Mouse (Mus musculus): ENCODE measurements around the gene Trim68. TPM values are rescaled to one million over a fixed set of nuclear protein-coding genes. Genes with fewer than 3 reads are reported as not detected.

Gene Trim68
- 2.0 TPM for polyA plus RNA-seq (2014; fragmentation: Illumina TruSeq; extraction: RNeasy Lipid Tissue Mini Kit (QIAGEN cat#74804); ENCODE audit: low read depth, low replicate concordance)

GRCm38 (mm10) chr7:102686944-102687501, at the start of gene Trim68:
Gene Trim68 (minus strand): TSS chr7:102687327.

DNA sequence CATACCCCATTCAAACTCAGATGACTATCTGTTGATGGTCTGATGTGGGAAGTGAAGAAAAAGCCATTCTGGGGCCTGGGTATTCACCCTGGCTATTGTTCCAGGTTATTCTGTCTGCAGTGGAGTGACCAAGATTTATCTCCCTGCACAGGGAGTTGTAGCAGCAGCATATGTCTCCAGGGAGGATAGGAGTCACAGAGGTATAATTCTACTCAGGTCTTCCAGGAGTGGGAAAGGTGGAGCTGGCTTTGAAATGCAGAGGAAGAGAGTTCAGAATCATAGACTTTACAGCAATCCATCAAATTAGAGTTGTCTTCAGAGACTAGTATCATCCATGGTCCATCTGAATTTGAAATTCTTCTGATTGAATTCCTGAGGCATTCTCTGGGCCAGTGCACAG, 40.3 kb upstream of the Trim68 start, which contains the start of gene Olfr559:
Gene Olfr559, minus strand, starts transcription at position 101 of the 400 bp plus-strand sequence.

DNA sequence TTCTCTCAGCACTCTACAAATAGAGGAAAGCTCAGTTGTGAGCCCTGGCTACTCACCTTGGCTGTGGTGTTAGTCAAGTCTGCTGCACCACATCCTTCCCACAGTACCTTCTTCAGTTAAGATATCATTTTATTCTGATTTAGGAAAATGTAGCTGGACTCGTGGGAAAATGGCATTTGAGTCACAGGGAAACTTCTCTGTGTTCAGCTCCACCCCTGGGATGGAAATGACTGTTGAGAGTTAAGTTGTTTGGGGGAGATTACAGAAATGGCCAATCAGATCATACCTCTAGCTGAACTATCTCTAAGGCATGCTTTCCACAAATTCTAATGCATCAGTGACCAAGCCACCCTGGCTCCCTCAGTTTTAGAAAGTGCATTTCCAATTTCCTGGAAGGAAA, 31.8 kb upstream of the Trim68 start, which contains the start of gene Olfr33:
Gene Olfr33, minus strand, starts transcription at position 101 of the 400 bp plus-strand sequence.

DNA sequence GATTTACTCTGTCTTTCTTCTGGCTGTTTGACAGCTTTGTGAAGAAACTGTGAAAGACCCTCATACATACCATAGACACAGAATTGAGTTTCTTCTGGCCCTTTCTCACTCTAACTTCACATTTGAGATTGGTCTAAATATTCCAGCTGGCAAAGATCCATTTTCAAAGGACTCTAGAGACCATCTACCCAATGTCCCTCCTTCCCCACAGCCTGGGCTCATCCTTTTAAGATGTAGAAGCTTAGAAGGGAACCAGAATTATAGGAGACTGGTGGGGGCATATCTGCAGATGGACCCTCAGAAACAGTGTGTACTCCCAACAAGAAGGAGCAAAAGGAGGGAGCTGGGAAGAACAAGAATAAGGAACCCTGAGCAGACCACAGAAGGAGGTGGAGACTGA, 14.8 kb upstream of the Trim68 start, which contains the start of gene Olfr558:
Gene Olfr558, plus strand, starts transcription at position 301 of the 400 bp plus-strand sequence.

DNA sequence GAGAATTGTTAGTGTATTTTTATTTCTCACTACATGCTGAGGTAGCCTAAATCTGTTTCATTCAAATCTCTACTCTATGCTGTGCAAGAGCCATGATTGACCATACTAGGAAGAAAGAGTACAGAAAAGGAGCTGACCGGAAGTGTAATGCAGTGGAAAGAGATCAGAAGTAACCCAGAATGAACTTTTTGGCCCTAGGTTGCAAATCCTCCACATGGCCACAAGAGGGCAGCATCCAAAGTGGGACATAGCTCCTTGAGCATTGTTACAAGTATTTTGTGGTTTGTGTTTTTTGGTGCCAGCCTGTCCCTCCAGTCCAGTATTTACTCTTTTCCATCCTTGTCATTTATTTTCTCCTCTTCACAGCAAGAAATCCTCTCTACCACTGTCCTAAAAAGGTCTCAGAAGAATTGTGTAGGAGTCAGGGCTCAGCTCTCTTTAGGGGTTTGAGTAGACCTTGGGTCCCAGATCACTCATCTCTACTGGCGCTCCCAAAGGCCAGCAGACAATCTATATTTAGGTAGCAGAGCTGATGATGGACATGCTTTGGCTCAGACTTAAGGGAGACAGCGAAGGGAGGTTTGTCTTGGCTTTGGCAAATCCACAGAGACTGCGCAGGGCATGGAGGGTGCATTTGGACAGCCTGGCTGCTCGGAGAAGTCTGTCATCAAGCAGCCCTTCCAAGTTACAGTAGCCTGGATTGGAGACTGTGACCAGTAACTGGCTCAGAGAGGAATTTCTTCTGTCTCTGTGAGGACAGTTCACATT, 8.4 kb upstream of the Trim68 start, which contains the start of gene Olfr557:
Gene Olfr557, plus strand, starts transcription at position 553 of the 768 bp plus-strand sequence.

GRCm38 (mm10) chr7:102664599-102664998, 22.5 kb downstream of the Trim68 start, which contains the start of gene Olfr556:
Gene Olfr556 (plus strand): TSS chr7:102664899.

DNA sequence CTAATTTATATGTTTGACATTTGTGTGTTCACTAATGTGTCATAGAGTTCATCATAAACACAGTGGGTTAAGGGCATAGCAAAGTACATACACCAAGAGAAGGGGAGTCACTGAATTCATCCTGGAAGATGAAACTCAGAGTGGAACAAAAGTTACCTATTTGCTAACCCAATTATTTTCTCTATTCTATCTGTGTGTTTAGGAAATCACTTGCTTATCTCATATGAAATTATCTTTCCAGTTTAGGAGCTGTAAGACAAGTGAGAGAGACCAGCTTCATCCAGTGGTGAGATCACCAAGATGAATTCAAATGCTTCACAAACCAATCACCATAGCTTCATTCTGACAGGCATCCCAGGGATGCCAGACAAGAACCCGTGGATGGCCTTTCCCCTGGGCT, 28.6 kb downstream of the Trim68 start, which contains the start of gene Olfr555:
Gene Olfr555, plus strand, starts transcription at position 301 of the 400 bp plus-strand sequence.

GRCm38 (mm10) chr7:102638132-102638531, 49.0 kb downstream of the Trim68 start, which contains the start of gene Olfr554:
Gene Olfr554 (plus strand): TSS chr7:102638432.

Other genes with a start within 250 kb of the Trim68 start
- 6.7 TPM for gene Rrm1, start 245.6 kb downstream of the Trim68 start, polyA plus RNA-seq (2014; fragmentation: Illumina TruSeq; extraction: RNeasy Lipid Tissue Mini Kit (QIAGEN cat#74804); ENCODE audit: low read depth, low replicate concordance)
- not detected for gene Olfr543, start 205.6 kb downstream of the Trim68 start, polyA plus RNA-seq (2014; fragmentation: Illumina TruSeq; extraction: RNeasy Lipid Tissue Mini Kit (QIAGEN cat#74804); ENCODE audit: low read depth, low replicate concordance)
- not detected for gene Olfr544, start 199.0 kb downstream of the Trim68 start, polyA plus RNA-seq (2014; fragmentation: Illumina TruSeq; extraction: RNeasy Lipid Tissue Mini Kit (QIAGEN cat#74804); ENCODE audit: low read depth, low replicate concordance)
- not detected for gene Olfr545, start 187.8 kb downstream of the Trim68 start, polyA plus RNA-seq (2014; fragmentation: Illumina TruSeq; extraction: RNeasy Lipid Tissue Mini Kit (QIAGEN cat#74804); ENCODE audit: low read depth, low replicate concordance)
- gene Olfr547, start 152.6 kb downstream of the Trim68 start, polyA plus RNA-seq (2014; fragmentation: Illumina TruSeq; extraction: RNeasy Lipid Tissue Mini Kit (QIAGEN cat#74804); ENCODE audit: low read depth, low replicate concordance): not detected
- gene Olfr548-ps1, start 146.4 kb downstream of the Trim68 start, polyA plus RNA-seq (2014; fragmentation: Illumina TruSeq; extraction: RNeasy Lipid Tissue Mini Kit (QIAGEN cat#74804); ENCODE audit: low read depth, low replicate concordance): not detected
- not detected for gene Olfr549, start 137.5 kb downstream of the Trim68 start, polyA plus RNA-seq (2014; fragmentation: Illumina TruSeq; extraction: RNeasy Lipid Tissue Mini Kit (QIAGEN cat#74804); ENCODE audit: low read depth, low replicate concordance)
- gene Trim21, start 121.8 kb downstream of the Trim68 start, polyA plus RNA-seq (2014; fragmentation: Illumina TruSeq; extraction: RNeasy Lipid Tissue Mini Kit (QIAGEN cat#74804); ENCODE audit: low read depth, low replicate concordance): 7.4 TPM
- gene Olfr550, start 115.9 kb downstream of the Trim68 start, polyA plus RNA-seq (2014; fragmentation: Illumina TruSeq; extraction: RNeasy Lipid Tissue Mini Kit (QIAGEN cat#74804); ENCODE audit: low read depth, low replicate concordance): not detected
- gene Olfr551, start 95.4 kb downstream of the Trim68 start, polyA plus RNA-seq (2014; fragmentation: Illumina TruSeq; extraction: RNeasy Lipid Tissue Mini Kit (QIAGEN cat#74804); ENCODE audit: low read depth, low replicate concordance): not detected
- not detected for gene Olfr552, start 89.6 kb downstream of the Trim68 start, polyA plus RNA-seq (2014; fragmentation: Illumina TruSeq; extraction: RNeasy Lipid Tissue Mini Kit (QIAGEN cat#74804); ENCODE audit: low read depth, low replicate concordance)
- not detected for gene Olfr553, start 69.1 kb downstream of the Trim68 start, polyA plus RNA-seq (2014; fragmentation: Illumina TruSeq; extraction: RNeasy Lipid Tissue Mini Kit (QIAGEN cat#74804); ENCODE audit: low read depth, low replicate concordance)
- not detected for gene Olfr554, start 48.9 kb downstream of the Trim68 start, polyA plus RNA-seq (2014; fragmentation: Illumina TruSeq; extraction: RNeasy Lipid Tissue Mini Kit (QIAGEN cat#74804); ENCODE audit: low read depth, low replicate concordance)
- gene Olfr555, start 28.5 kb downstream of the Trim68 start, polyA plus RNA-seq (2014; fragmentation: Illumina TruSeq; extraction: RNeasy Lipid Tissue Mini Kit (QIAGEN cat#74804); ENCODE audit: low read depth, low replicate concordance): not detected
- gene Olfr556, start 22.4 kb downstream of the Trim68 start, polyA plus RNA-seq (2014; fragmentation: Illumina TruSeq; extraction: RNeasy Lipid Tissue Mini Kit (QIAGEN cat#74804); ENCODE audit: low read depth, low replicate concordance): not detected
- gene Olfr557, start 8.6 kb upstream of the Trim68 start, polyA plus RNA-seq (2014; fragmentation: Illumina TruSeq; extraction: RNeasy Lipid Tissue Mini Kit (QIAGEN cat#74804); ENCODE audit: low read depth, low replicate concordance): not detected
- not detected for gene Olfr558, start 14.9 kb upstream of the Trim68 start, polyA plus RNA-seq (2014; fragmentation: Illumina TruSeq; extraction: RNeasy Lipid Tissue Mini Kit (QIAGEN cat#74804); ENCODE audit: low read depth, low replicate concordance)
- gene Olfr33, start 31.7 kb upstream of the Trim68 start, polyA plus RNA-seq (2014; fragmentation: Illumina TruSeq; extraction: RNeasy Lipid Tissue Mini Kit (QIAGEN cat#74804); ENCODE audit: low read depth, low replicate concordance): not detected
- not detected for gene Olfr559, start 40.2 kb upstream of the Trim68 start, polyA plus RNA-seq (2014; fragmentation: Illumina TruSeq; extraction: RNeasy Lipid Tissue Mini Kit (QIAGEN cat#74804); ENCODE audit: low read depth, low replicate concordance)
- not detected for gene Olfr560, start 72.0 kb upstream of the Trim68 start, polyA plus RNA-seq (2014; fragmentation: Illumina TruSeq; extraction: RNeasy Lipid Tissue Mini Kit (QIAGEN cat#74804); ENCODE audit: low read depth, low replicate concordance)
- gene Olfr78, start 72.1 kb upstream of the Trim68 start, polyA plus RNA-seq (2014; fragmentation: Illumina TruSeq; extraction: RNeasy Lipid Tissue Mini Kit (QIAGEN cat#74804); ENCODE audit: low read depth, low replicate concordance): not detected
- not detected for gene Olfr561, start 83.9 kb upstream of the Trim68 start, polyA plus RNA-seq (2014; fragmentation: Illumina TruSeq; extraction: RNeasy Lipid Tissue Mini Kit (QIAGEN cat#74804); ENCODE audit: low read depth, low replicate concordance)
- gene Olfr564, start 116.2 kb upstream of the Trim68 start, polyA plus RNA-seq (2014; fragmentation: Illumina TruSeq; extraction: RNeasy Lipid Tissue Mini Kit (QIAGEN cat#74804); ENCODE audit: low read depth, low replicate concordance): not detected
- not detected for gene Olfr566, start 171.4 kb upstream of the Trim68 start, polyA plus RNA-seq (2014; fragmentation: Illumina TruSeq; extraction: RNeasy Lipid Tissue Mini Kit (QIAGEN cat#74804); ENCODE audit: low read depth, low replicate concordance)
- gene Olfr568, start 189.8 kb upstream of the Trim68 start, polyA plus RNA-seq (2014; fragmentation: Illumina TruSeq; extraction: RNeasy Lipid Tissue Mini Kit (QIAGEN cat#74804); ENCODE audit: low read depth, low replicate concordance): not detected
- not detected for gene Olfr569, start 203.6 kb upstream of the Trim68 start, polyA plus RNA-seq (2014; fragmentation: Illumina TruSeq; extraction: RNeasy Lipid Tissue Mini Kit (QIAGEN cat#74804); ENCODE audit: low read depth, low replicate concordance)
- not detected for gene Olfr570, start 207.2 kb upstream of the Trim68 start, polyA plus RNA-seq (2014; fragmentation: Illumina TruSeq; extraction: RNeasy Lipid Tissue Mini Kit (QIAGEN cat#74804); ENCODE audit: low read depth, low replicate concordance)
- not detected for gene Olfr571, start 230.2 kb upstream of the Trim68 start, polyA plus RNA-seq (2014; fragmentation: Illumina TruSeq; extraction: RNeasy Lipid Tissue Mini Kit (QIAGEN cat#74804); ENCODE audit: low read depth, low replicate concordance)
- gene Olfr572, start 237.1 kb upstream of the Trim68 start, polyA plus RNA-seq (2014; fragmentation: Illumina TruSeq; extraction: RNeasy Lipid Tissue Mini Kit (QIAGEN cat#74804); ENCODE audit: low read depth, low replicate concordance): not detected